Mouse (Mus musculus): ENCODE measurements around the gene Pgrmc2. TPM values are rescaled to one million over a fixed set of nuclear protein-coding genes. Genes with fewer than 3 reads are reported as not detected.

Gene Pgrmc2
- polyA plus RNA-seq, 1 experiment = 1.9 TPM

GRCm38 (mm10) chr3:41101905-41102304, 19.1 kb upstream of the Pgrmc2 start:
- Histone ChIP-seq H3K9me3 (ENCODE audit: control insufficient read depth, low read length) (peaks cover 6% of the 10 kb centered on the region), H3K27me3 (ENCODE audit: control insufficient read depth) (no peaks in the 10 kb centered on the region), H3K4me3 (replicated peaks) (no peak overlapping the region), H3K36me3 (ENCODE audit: control insufficient read depth) (no peaks in the 10 kb centered on the region), H3K4me1 (ENCODE audit: control insufficient read depth) (peaks cover 5% of the 10 kb centered on the region; the same call in 1 of the 2 replicates)
- TF ChIP-seq TAL1 (IDR thresholded peaks at IDR 0.05; ENCODE audit: low read length) (no peak), GATA1 (IDR thresholded peaks at IDR 0.05; ENCODE audit: low read length) (no peak)

DNA sequence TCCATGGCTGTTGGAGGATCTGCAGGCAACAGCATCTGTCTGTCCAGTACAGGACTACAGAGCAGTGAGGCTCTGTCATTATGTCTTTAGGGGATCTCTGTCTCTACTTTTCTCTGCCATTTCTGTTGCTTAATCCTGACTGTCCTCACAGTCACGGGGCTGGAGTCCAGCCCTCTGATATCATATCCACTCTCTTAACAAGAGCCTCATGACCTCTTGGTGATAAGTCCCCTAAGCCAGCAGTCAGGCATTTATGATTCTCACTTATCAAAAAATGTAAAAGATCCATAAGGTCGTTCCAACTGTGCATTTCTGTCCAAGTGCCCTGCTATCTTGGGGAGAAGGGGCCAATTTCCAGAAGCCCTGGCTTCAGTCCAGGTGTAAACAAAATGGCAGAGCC, 17.3 kb upstream of the Pgrmc2 start:
- no peaks in the 10 kb centered on the region for H3K27me3 ChIP-seq (ENCODE audit: control insufficient read depth)
- H3K9me3 ChIP-seq (ENCODE audit: control insufficient read depth, low read length) = peaks cover 6% of the 10 kb centered on the region
- H3K36me3 ChIP-seq (ENCODE audit: control insufficient read depth) = no peaks in the 10 kb centered on the region
- no peak overlapping the region for H3K4me3 ChIP-seq (replicated peaks)
- H3K4me1 ChIP-seq (ENCODE audit: control insufficient read depth) = peaks cover 5% of the 10 kb centered on the region; the same call in 1 of the 2 replicates
- TF ChIP-seq TAL1 (IDR thresholded peaks at IDR 0.05; ENCODE audit: low read length) = no peak
- TF ChIP-seq GATA1 (IDR thresholded peaks at IDR 0.05; ENCODE audit: low read length) = no peak

DNA sequence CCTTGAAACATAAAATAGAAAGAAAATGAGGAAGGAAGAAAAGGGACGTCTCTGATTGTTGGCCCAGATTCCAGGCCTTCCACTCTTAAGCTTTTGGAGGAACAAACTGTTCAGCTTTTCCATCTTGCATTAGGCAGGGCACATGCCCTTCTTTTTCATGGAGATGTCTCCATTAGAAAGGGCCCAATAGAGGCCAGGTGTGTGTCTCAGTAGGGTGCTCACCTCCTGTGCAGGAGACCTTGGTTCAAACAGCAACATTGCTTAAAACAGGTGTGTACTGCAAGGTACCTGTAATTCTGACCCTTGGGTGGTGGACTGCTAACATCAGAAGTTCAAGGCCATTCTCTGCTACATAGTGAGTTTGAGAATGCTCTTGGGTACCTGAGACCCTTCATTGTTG, 16.8 kb upstream of the Pgrmc2 start:
- H3K27me3 ChIP-seq (ENCODE audit: control insufficient read depth) = no peaks in the 10 kb centered on the region

DNA sequence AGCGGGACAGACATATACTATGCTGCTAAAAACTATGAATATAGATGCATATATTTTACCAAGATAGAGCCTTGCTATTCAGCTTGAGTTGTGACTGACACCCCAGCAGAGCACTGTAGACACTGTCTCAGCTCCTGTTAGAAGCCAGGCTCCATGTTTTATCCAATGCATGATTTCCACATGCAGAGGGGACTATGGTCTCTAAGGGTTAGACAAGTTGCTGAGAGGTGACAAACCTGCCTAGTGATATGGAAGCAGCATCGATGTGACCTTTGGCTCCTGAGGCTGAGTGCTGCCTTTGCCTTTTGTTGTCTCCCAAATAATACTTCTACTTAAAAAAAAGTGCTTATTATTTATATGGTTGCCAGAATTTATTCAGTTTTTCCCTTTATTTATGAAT, 10.4 kb upstream of the Pgrmc2 start:
- no peaks in the 10 kb centered on the region for H3K36me3 ChIP-seq (ENCODE audit: control insufficient read depth)
- H3K4me3 ChIP-seq (replicated peaks) = no peak overlapping the region
- TF ChIP-seq TAL1 (IDR thresholded peaks at IDR 0.05; ENCODE audit: low read length) (no peak), GATA1 (IDR thresholded peaks at IDR 0.05; ENCODE audit: low read length) (no peak)
- H3K4me1 ChIP-seq (ENCODE audit: control insufficient read depth) = no peaks in the 10 kb centered on the region
- H3K27me3 ChIP-seq (ENCODE audit: control insufficient read depth) = peaks cover 11% of the 10 kb centered on the region
- no peaks in the 10 kb centered on the region for H3K9me3 ChIP-seq (ENCODE audit: control insufficient read depth, low read length)

More for the DNA sequence above, 16.8 kb upstream of the Pgrmc2 start:
- Histone ChIP-seq H3K4me3 (replicated peaks) (no peak overlapping the region), H3K36me3 (ENCODE audit: control insufficient read depth) (no peaks in the 10 kb centered on the region), H3K9me3 (ENCODE audit: control insufficient read depth, low read length) (peaks cover 6% of the 10 kb centered on the region), H3K4me1 (ENCODE audit: control insufficient read depth) (peaks cover 5% of the 10 kb centered on the region; the same call in 1 of the 2 replicates)
- no peak for TF ChIP-seq GATA1 (IDR thresholded peaks at IDR 0.05; ENCODE audit: low read length)

DNA sequence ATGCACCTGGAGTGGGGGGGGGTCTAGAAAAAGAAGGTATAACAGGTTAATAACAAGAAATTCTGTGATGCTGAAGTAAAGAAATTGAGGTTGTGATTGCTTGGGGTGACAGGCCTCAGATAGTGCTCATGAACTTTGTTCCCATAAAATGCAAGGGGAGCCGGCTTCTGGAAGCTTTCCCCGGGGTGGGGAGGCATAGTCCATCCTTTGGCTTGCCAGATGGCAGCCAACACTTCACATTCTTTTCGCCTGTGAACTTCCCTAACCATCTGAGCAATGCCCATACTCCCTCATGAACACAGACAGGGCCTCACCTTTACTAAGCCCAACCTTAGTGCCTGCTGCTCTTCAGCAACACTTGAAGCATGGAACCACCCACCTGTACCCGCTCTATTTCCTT, 9.5 kb upstream of the Pgrmc2 start:
- H3K4me3 ChIP-seq (replicated peaks) = no peak overlapping the region
- peaks cover 14% of the 10 kb centered on the region for H3K27me3 ChIP-seq (ENCODE audit: control insufficient read depth)
- no peaks in the 10 kb centered on the region for H3K4me1 ChIP-seq (ENCODE audit: control insufficient read depth)
- TF ChIP-seq TAL1 (IDR thresholded peaks at IDR 0.05; ENCODE audit: low read length) (no peak), GATA1 (IDR thresholded peaks at IDR 0.05; ENCODE audit: low read length) (no peak)
- H3K36me3 ChIP-seq (ENCODE audit: control insufficient read depth) = no peaks in the 10 kb centered on the region
- no peaks in the 10 kb centered on the region for H3K9me3 ChIP-seq (ENCODE audit: control insufficient read depth, low read length)

DNA sequence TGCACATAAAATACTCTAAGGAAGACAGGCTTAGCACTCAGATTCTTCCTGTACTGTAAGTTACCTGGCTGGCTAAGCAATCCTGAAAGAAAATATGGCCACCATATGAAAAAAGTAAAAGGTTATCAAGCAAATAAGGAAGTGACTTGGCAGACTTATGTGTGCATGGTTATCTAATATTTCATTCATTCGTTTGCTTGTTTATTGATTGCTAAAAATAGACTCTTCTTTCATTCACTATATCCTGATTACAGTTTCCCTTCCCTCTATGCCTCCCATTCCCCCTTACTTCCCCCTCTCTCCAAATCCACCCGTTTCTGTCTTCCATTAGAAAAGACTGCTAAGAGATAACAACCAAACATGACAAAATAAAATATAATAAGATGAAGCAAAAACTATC, 8.0 kb upstream of the Pgrmc2 start:
- no peaks in the 10 kb centered on the region for H3K36me3 ChIP-seq (ENCODE audit: control insufficient read depth)
- no peak overlapping the region for H3K4me3 ChIP-seq (replicated peaks)
- peaks cover 17% of the 10 kb centered on the region for H3K27me3 ChIP-seq (ENCODE audit: control insufficient read depth)
- no peaks in the 10 kb centered on the region for H3K4me1 ChIP-seq (ENCODE audit: control insufficient read depth)
- H3K9me3 ChIP-seq (ENCODE audit: control insufficient read depth, low read length) = no peaks in the 10 kb centered on the region
- TF ChIP-seq TAL1 (IDR thresholded peaks at IDR 0.05; ENCODE audit: low read length) (no peak), GATA1 (IDR thresholded peaks at IDR 0.05; ENCODE audit: low read length) (no peak)

DNA sequence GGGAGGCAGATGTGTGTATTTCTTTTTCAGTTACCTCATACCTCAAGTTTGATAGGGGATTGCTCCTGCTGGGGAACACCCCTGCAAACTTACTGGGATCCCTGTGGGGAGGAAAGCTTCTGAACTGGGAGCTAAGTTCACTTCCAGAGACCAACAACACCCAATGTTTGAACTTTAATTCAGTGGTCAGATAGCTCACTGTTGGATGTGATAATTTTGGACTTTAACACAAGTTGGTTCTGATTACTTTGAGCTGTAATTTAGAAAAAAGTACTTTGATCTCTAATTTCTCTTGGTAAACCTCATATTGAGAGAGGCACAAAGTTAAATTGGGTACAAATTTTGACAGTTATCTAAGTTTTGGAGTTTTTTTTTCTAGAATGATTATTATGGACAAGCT, 4.2 kb upstream of the Pgrmc2 start:
- H3K27me3 ChIP-seq (ENCODE audit: control insufficient read depth) = peaks cover 13% of the 10 kb centered on the region
- no peaks in the 10 kb centered on the region for H3K36me3 ChIP-seq (ENCODE audit: control insufficient read depth)
- H3K4me1 ChIP-seq (ENCODE audit: control insufficient read depth) = peaks cover 22% of the 10 kb centered on the region
- H3K4me3 ChIP-seq (replicated peaks) = no peak overlapping the region
- TF ChIP-seq GATA1 (IDR thresholded peaks at IDR 0.05; ENCODE audit: low read length) = no peak
- TF ChIP-seq TAL1 (IDR thresholded peaks at IDR 0.05; ENCODE audit: low read length) = no peak
- no peaks in the 10 kb centered on the region for H3K9me3 ChIP-seq (ENCODE audit: control insufficient read depth, low read length)

- peak overlapping the region; percentile 79 for H3K4me3 ChIP-seq (replicated peaks)
- no peak for TF ChIP-seq GATA1 (IDR thresholded peaks at IDR 0.05; ENCODE audit: low read length)
- TF ChIP-seq TAL1 (IDR thresholded peaks at IDR 0.05; ENCODE audit: low read length) = no peak
These were observed 1.6 kb upstream of the Pgrmc2 start for GRCm38 (mm10) chr3:41084421-41084820.

DNA sequence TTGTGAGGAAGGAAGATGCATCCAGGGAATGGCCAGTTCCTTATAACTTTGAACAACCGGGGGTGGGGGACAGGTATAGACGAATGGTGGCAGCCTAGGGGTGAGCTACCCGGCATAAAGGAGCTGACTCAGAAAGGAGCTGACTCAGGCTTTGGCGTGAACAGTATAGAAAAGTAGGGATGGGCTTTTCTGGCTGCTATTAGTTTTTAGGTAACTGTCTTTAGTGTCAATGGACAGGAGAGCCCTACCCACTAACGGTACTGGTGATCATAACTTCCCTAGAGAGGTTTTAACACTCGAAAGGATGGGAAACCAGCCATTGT, 905 bp upstream of the Pgrmc2 start:
- TF ChIP-seq GATA1 (IDR thresholded peaks at IDR 0.05; ENCODE audit: low read length) = no peak
- TF ChIP-seq TAL1 (IDR thresholded peaks at IDR 0.05; ENCODE audit: low read length) = no peak
- peaks cover 5% of the 10 kb centered on the region for H3K36me3 ChIP-seq (ENCODE audit: control insufficient read depth)
- H3K9me3 ChIP-seq (ENCODE audit: control insufficient read depth, low read length) = no peaks in the 10 kb centered on the region
- peak overlapping the region; percentile 79 for H3K4me3 ChIP-seq (replicated peaks)
- H3K4me1 ChIP-seq (ENCODE audit: control insufficient read depth) = peaks cover 41% of the 10 kb centered on the region
- peaks cover 6% of the 10 kb centered on the region; the same call in 1 of the 2 replicates for H3K27me3 ChIP-seq (ENCODE audit: control insufficient read depth)

More at GRCm38 (mm10) chr3:41084421-41084820, 1.6 kb upstream of the Pgrmc2 start:
- Histone ChIP-seq H3K4me1 (ENCODE audit: control insufficient read depth) (peaks cover 41% of the 10 kb centered on the region), H3K36me3 (ENCODE audit: control insufficient read depth) (peaks cover 4% of the 10 kb centered on the region), H3K27me3 (ENCODE audit: control insufficient read depth) (peaks cover 6% of the 10 kb centered on the region; the same call in 1 of the 2 replicates), H3K9me3 (ENCODE audit: control insufficient read depth, low read length) (no peaks in the 10 kb centered on the region)

GRCm38 (mm10) chr3:41082520-41082884, 344 bp downstream of the Pgrmc2 start:
- no peak for TF ChIP-seq GATA1 (IDR thresholded peaks at IDR 0.05; ENCODE audit: low read length)
- TF ChIP-seq TAL1 (IDR thresholded peaks at IDR 0.05; ENCODE audit: low read length) = no peak
- peaks cover 16% of the 10 kb centered on the region for H3K36me3 ChIP-seq (ENCODE audit: control insufficient read depth)
- peak overlapping the region; percentile 79 for H3K4me3 ChIP-seq (replicated peaks)

More at GRCm38 (mm10) chr3:41082520-41082884, 344 bp downstream of the Pgrmc2 start:
- Histone ChIP-seq H3K4me1 (ENCODE audit: control insufficient read depth) (peaks cover 44% of the 10 kb centered on the region), H3K9me3 (ENCODE audit: control insufficient read depth, low read length) (no peaks in the 10 kb centered on the region), H3K27me3 (ENCODE audit: control insufficient read depth) (0 out of 2 replicates have a peak, but pooled peaks cover 3% of the 10 kb centered on the region)

Data from erythroblast, embryonic 14.5 days (primary cell).